Mouse (Mus musculus): ENCODE measurements around the gene Myo1h. TPM values are rescaled to one million over a fixed set of nuclear protein-coding genes. Genes with fewer than 3 reads are reported as not detected.

Gene Myo1h
- total RNA-seq, 2 experiments from 2014 or later: 2.0 to 3.0 TPM

- DNase-seq: no peak
These were observed 117.6 kb downstream of the Myo1h start for GRCm38 (mm10) chr5:114406592-114406991.

GRCm38 (mm10) chr5:114407269-114407668 lies 118.3 kb downstream of the Myo1h start:
- no peak for DNase-seq

GRCm38 (mm10) chr5:114407810-114408209 lies 118.8 kb downstream of the Myo1h start:
- no peak for DNase-seq

- DNase-seq: no peak
These were observed 119.9 kb downstream of the Myo1h start for GRCm38 (mm10) chr5:114408846-114409245.

GRCm38 (mm10) chr5:114410429-114410828 lies 121.5 kb downstream of the Myo1h start:
- no peak for DNase-seq

- DNase-seq: no peak
These were observed 123.5 kb downstream of the Myo1h start for GRCm38 (mm10) chr5:114412361-114412998.

- no peak for DNase-seq
These were observed 124.2 kb downstream of the Myo1h start for GRCm38 (mm10) chr5:114413067-114413735.

Small RNA genes within 50 kb of the gene (microRNA-seq; reads per million reads assigned to microRNA genes)
- gene Mir7027: 0 to 0.63 reads per million in 2 experiments

Other genes with a start within 250 kb of the Myo1h start
- 10 to 100 TPM; 37.8 to 39.3 TPM for gene Usp30, start 223.7 kb upstream of the Myo1h start, total RNA-seq (2021)
- gene Svop, start 197.6 kb upstream of the Myo1h start, total RNA-seq (2021): 100 to 1,000 TPM; 170 to 175 TPM
- gene Alkbh2, start 160.9 kb upstream of the Myo1h start, total RNA-seq (2021): 1 to 10 TPM; 5.8 to 5.9 TPM
- 1 to 10 TPM; 2.0 to 3.6 TPM for gene Ung, start 158.8 kb upstream of the Myo1h start, total RNA-seq (2021)
- gene Acacb, start 142.6 kb upstream of the Myo1h start, total RNA-seq (2021): 1 to 10 TPM; 4.8 to 6.5 TPM
- gene Foxn4, start 15.4 kb upstream of the Myo1h start, total RNA-seq (2021): not detected
- gene Kctd10, start 91.3 kb downstream of the Myo1h start, total RNA-seq (2021): 10 to 100 TPM; 47.5 to 48.3 TPM
- gene Ube3b, start 91.4 kb downstream of the Myo1h start, total RNA-seq (2021): 10 to 100 TPM; 78.0 to 81.6 TPM
- gene Mmab, start 154.9 kb downstream of the Myo1h start, total RNA-seq (2021): 10 to 100 TPM; 18.3 to 19.0 TPM
- gene Mvk, start 155.1 kb downstream of the Myo1h start, total RNA-seq (2021): 10 to 100 TPM; 25.0 to 27.1 TPM